Mouse (Mus musculus): ENCODE results near the gene Tnfrsf21.

DNA sequence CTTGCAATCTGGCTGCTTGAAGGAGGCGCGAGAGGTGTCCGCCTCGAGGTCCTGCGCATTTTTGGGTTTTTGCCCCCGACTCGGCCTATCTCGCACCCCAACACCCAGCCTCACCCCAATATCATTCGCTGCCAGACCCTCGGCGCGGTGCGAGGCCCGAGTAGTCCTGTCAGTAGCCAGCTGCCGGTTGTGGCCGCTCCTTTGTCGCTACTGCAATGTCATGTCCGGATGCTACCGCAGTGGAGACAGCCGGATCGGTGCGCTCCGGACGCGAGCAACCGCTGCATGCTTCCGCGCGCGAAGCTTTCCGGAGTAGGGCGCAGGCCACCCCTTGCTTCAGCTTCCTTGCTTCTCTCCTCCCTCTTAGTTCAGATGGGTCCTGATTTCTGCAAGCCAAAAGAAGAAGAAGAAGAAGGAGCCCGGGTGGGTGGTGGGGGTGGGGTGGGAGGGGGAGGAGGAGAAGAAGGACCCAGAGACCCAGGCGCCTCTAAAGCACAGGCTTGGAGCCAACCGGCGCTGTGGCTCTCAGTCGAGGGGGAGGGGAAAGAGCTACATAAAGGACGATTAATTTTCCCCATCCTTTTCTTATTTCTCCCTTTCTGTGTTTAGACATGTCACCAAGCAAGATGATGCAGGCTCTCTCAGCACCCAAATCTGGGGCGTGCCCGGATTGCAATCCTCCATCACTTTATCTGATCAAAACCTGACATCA lies 1.1 kb downstream of the Tnfrsf21 start:
- TF ChIP-seq GATA1 (IDR thresholded peaks at IDR 0.05; ENCODE audit: borderline replicate concordance, low read length): no peak
- 0 out of 2 replicates have a peak, but pooled peaks have one; percentile 31 for TF ChIP-seq FLI1 (IDR thresholded peaks at IDR 0.05; ENCODE audit: low read length)
